Mouse (Mus musculus): Measurements from ENCODE around the gene Olfr1506.
"Not testable (repeated sequence)": the region's sequence is repeated elsewhere in the genome, so short reads cannot be mapped to it uniquely, and the experiment has no call there.

The Olfr1506 gene

GRCm38 (mm10) chr2:90224393-90224792 is at the start of gene Olfr1506:
Gene Olfr1506, minus strand, starts transcription at chr2:90224493.
- not testable (repeated sequence) for DNase-seq (ENCODE audit: low read depth)

GRCm38 (mm10) chr2:90270932-90271331 is 46.6 kb upstream of the Olfr1506 start, which contains the start of gene Olfr1271:
Gene Olfr1271, minus strand, starts transcription at chr2:90271032.
- no peak for DNase-seq (ENCODE audit: low read depth)

GRCm38 (mm10) chr2:90257492-90257891 is 33.2 kb upstream of the Olfr1506 start, which contains the start of gene Olfr142:
Gene Olfr142, minus strand, starts transcription at chr2:90257592.
- no peak for DNase-seq (ENCODE audit: low read depth)

- DNase-seq (ENCODE audit: low read depth), result not testable (repeated sequence)
Observed at GRCm38 (mm10) chr2:90199606-90200005, 24.7 kb downstream of the Olfr1506 start.

- DNase-seq (ENCODE audit: low read depth), result not testable (repeated sequence)
Observed at GRCm38 (mm10) chr2:90195285-90195684, 29.0 kb downstream of the Olfr1506 start.

GRCm38 (mm10) chr2:90194750-90195149 is 29.5 kb downstream of the Olfr1506 start:
- DNase-seq (ENCODE audit: low read depth), result not testable (repeated sequence)

- DNase-seq (ENCODE audit: low read depth), result not testable (repeated sequence)
Observed at GRCm38 (mm10) chr2:90187082-90187481, 37.2 kb downstream of the Olfr1506 start.

GRCm38 (mm10) chr2:90186082-90186481 is 38.2 kb downstream of the Olfr1506 start:
- DNase-seq (ENCODE audit: low read depth), result not testable (repeated sequence)

Data from fibroblast of lung, adult 2 months (primary cell).